Mouse (Mus musculus): ENCODE results near the gene Agbl1. TPM values are rescaled to one million over a fixed set of nuclear protein-coding genes. Genes with fewer than 3 reads are reported as not detected.
"Not testable (repeated sequence)": the region's sequence is repeated elsewhere in the genome, so short reads cannot be mapped to it uniquely, and the experiment has no call there.

Gene Agbl1
- polyA plus RNA-seq, 1 experiment from 2014 or later: not detected

- Histone ChIP-seq H3K4me1 (replicated peaks) (no peaks in the 10 kb centered on the region), H3K4me2 (no peak overlapping the region), H3K27ac (no peak overlapping the region), H3K9ac (no peak overlapping the region), H3K27me3 (no peaks in the 10 kb centered on the region), H3K36me3 (no peaks in the 10 kb centered on the region), H3K9me3 (no peaks in the 10 kb centered on the region), H3K4me3 (no peak overlapping the region)
- WGBS: 93% methylated on average over 5 of the region's 5 CpGs
- no peak for ATAC-seq (ENCODE audit: low FRiP score)
Observed at GRCm38 (mm10) chr7:76661072-76661471, 431.4 kb downstream of the Agbl1 start.

GRCm38 (mm10) chr7:76674856-76675255 is 445.2 kb downstream of the Agbl1 start:
- 42% methylated on average over 3 of the region's 3 CpGs for WGBS
- ATAC-seq (ENCODE audit: low FRiP score): no peak
- Histone ChIP-seq H3K27ac (no peak overlapping the region), H3K4me1 (replicated peaks) (no peaks in the 10 kb centered on the region), H3K27me3 (no peaks in the 10 kb centered on the region), H3K36me3 (no peaks in the 10 kb centered on the region), H3K9ac (no peak overlapping the region), H3K9me3 (no peaks in the 10 kb centered on the region), H3K4me3 (no peak overlapping the region), H3K4me2 (no peak overlapping the region)

- Histone ChIP-seq H3K27me3 (no peaks in the 10 kb centered on the region), H3K4me3 (no peak overlapping the region), H3K9me3 (no peaks in the 10 kb centered on the region), H3K36me3 (no peaks in the 10 kb centered on the region), H3K4me1 (replicated peaks) (no peaks in the 10 kb centered on the region), H3K4me2 (no peak overlapping the region), H3K9ac (no peak overlapping the region), H3K27ac (no peak overlapping the region)
- no peak for ATAC-seq (ENCODE audit: low FRiP score)
- WGBS: 76% methylated on average over 1 of the region's 1 CpGs
Observed at GRCm38 (mm10) chr7:76701224-76701623, 471.5 kb downstream of the Agbl1 start.

GRCm38 (mm10) chr7:76732220-76732619 is 502.5 kb downstream of the Agbl1 start:
- H3K36me3 ChIP-seq, H3K9me3 ChIP-seq: not testable (repeated sequence)
- 89% methylated on average over 7 of the region's 7 CpGs for WGBS

DNA sequence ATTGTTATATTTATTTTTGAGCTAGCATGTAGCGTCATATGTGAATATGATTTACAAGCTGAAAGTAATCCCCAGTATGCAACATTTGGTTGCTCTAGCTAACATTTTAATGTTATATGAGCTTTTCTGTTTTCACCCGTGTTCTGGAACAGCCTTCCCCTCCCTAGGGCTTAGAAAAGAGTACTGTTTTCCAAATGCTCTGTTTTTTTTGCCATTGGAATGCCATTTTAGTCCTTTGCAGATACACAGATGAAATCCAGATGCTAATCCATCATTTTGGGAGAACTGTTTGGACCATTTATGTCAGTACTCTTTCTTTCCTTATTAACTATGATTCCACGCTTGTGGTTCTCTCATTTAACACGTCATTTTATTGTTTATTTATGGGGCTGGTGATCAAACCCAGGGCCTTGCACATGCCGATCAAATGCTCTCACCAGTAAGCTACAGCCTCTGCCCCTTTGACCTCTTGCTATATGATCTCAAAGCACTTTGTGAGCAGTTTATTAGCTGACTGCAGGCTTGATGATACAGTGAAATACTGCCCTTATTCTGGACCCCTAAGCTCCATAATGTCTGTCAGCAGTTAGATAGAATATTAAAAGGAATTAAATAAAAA is 547.7 kb downstream of the Agbl1 start:
- no peak overlapping the region for H3K27ac ChIP-seq
- H3K4me1 ChIP-seq (replicated peaks): peaks cover 9% of the 10 kb centered on the region
- H3K9ac ChIP-seq: no peak overlapping the region
- no peaks in the 10 kb centered on the region for H3K9me3 ChIP-seq
- no peak overlapping the region for H3K4me2 ChIP-seq
- no peak overlapping the region for H3K4me3 ChIP-seq
- H3K36me3 ChIP-seq: no peaks in the 10 kb centered on the region
- 42% methylated on average over 5 of the region's 5 CpGs for WGBS
- no peak for ATAC-seq (ENCODE audit: low FRiP score)
- H3K27me3 ChIP-seq: no peaks in the 10 kb centered on the region

More at GRCm38 (mm10) chr7:76732220-76732619, 502.5 kb downstream of the Agbl1 start:
- not testable (repeated sequence) for H3K9ac ChIP-seq; H3K4me3 ChIP-seq; H3K27me3 ChIP-seq; H3K27ac ChIP-seq; H3K4me1 ChIP-seq (replicated peaks); ATAC-seq (ENCODE audit: low FRiP score); H3K4me2 ChIP-seq

- no peak overlapping the region for H3K4me2 ChIP-seq
- no peak for ATAC-seq (ENCODE audit: low FRiP score)
- no peaks in the 10 kb centered on the region for H3K9me3 ChIP-seq
- H3K4me1 ChIP-seq (replicated peaks): peaks cover 9% of the 10 kb centered on the region
- H3K4me3 ChIP-seq: no peak overlapping the region
- H3K9ac ChIP-seq: no peak overlapping the region
- no peaks in the 10 kb centered on the region for H3K36me3 ChIP-seq
- no peaks in the 10 kb centered on the region for H3K27me3 ChIP-seq
- H3K27ac ChIP-seq: no peak overlapping the region
- WGBS: 86% methylated on average over 4 of the region's 4 CpGs
Observed at GRCm38 (mm10) chr7:76780446-76780845, 550.8 kb downstream of the Agbl1 start.

GRCm38 (mm10) chr7:76788561-76789306 is 559.0 kb downstream of the Agbl1 start:
- Histone ChIP-seq H3K36me3 (no peaks in the 10 kb centered on the region), H3K27ac (no peak overlapping the region), H3K4me2 (no peak overlapping the region), H3K27me3 (no peaks in the 10 kb centered on the region), H3K4me1 (replicated peaks) (0 out of 2 replicates have a peak, but pooled peaks cover 4% of the 10 kb centered on the region), H3K9me3 (no peaks in the 10 kb centered on the region), H3K9ac (no peak overlapping the region), H3K4me3 (no peak overlapping the region)
- no peak for ATAC-seq (ENCODE audit: low FRiP score)
- WGBS: 5% methylated on average over 1 of the region's 1 CpGs

- H3K9me3 ChIP-seq: no peaks in the 10 kb centered on the region
- H3K27me3 ChIP-seq: no peaks in the 10 kb centered on the region
- H3K9ac ChIP-seq: no peak overlapping the region
- no peak for ATAC-seq (ENCODE audit: low FRiP score)
- no peak overlapping the region for H3K27ac ChIP-seq
- 63% methylated on average over 2 of the region's 2 CpGs for WGBS
- no peak overlapping the region for H3K4me2 ChIP-seq
- no peaks in the 10 kb centered on the region for H3K36me3 ChIP-seq
- H3K4me3 ChIP-seq: no peak overlapping the region
- H3K4me1 ChIP-seq (replicated peaks): 0 out of 2 replicates have a peak, but pooled peaks cover 4% of the 10 kb centered on the region
Observed at GRCm38 (mm10) chr7:76790041-76790440, 560.4 kb downstream of the Agbl1 start.

DNA sequence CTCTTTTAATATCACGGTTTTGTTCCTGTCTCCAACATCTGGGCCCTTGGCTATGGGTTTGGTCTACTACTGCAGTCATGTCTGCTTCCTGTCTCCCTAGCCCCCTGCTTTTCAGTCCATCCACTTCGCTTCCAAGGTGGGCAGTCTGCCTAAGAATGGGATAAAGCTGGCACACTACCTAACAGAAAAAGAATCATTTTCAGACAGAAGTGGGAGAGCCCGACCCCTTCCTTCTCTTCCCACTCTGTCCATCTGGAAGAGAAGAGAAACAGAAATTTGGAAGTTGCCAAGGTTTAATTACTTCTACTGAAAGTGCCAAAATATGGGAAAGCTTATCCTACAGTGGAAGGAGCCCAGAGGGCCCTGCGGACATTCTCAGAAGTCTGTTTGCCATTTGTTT is 561.6 kb downstream of the Agbl1 start:
- 93% methylated on average over 4 of the region's 4 CpGs for WGBS
- Histone ChIP-seq H3K9ac (no peak overlapping the region), H3K9me3 (no peaks in the 10 kb centered on the region), H3K27me3 (no peaks in the 10 kb centered on the region), H3K36me3 (no peaks in the 10 kb centered on the region), H3K4me1 (replicated peaks) (0 out of 2 replicates have a peak, but pooled peaks cover 4% of the 10 kb centered on the region), H3K4me2 (no peak overlapping the region), H3K27ac (no peak overlapping the region), H3K4me3 (no peak overlapping the region)
- ATAC-seq (ENCODE audit: low FRiP score): no peak

DNA sequence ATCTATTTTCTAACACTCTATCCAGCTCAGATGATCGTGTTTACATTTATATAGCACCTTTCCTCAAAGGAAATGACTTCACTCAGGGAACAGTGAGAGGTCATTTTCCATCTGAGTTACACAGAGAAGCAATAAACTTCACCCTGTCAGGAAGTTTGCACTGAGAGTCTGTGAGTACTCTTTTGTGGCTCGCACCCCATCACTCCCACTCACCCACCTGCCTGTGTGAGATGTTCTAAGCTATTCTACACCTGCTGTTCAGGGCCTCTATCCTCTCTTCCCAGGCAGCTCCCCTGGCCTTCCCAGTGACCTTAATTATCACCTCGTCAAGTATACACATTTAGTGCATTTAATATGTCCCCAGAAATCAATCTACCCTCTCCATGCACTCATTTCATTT is 580.3 kb downstream of the Agbl1 start:
- H3K27me3 ChIP-seq: no peaks in the 10 kb centered on the region
- WGBS: 56% methylated on average over 3 of the region's 3 CpGs
- no peaks in the 10 kb centered on the region for H3K36me3 ChIP-seq
- no peak overlapping the region for H3K27ac ChIP-seq
- no peak overlapping the region for H3K4me2 ChIP-seq
- H3K4me1 ChIP-seq (replicated peaks): no peaks in the 10 kb centered on the region
- no peak overlapping the region for H3K4me3 ChIP-seq
- H3K9ac ChIP-seq: no peak overlapping the region
- no peaks in the 10 kb centered on the region for H3K9me3 ChIP-seq
- no peak for ATAC-seq (ENCODE audit: low FRiP score)

DNA sequence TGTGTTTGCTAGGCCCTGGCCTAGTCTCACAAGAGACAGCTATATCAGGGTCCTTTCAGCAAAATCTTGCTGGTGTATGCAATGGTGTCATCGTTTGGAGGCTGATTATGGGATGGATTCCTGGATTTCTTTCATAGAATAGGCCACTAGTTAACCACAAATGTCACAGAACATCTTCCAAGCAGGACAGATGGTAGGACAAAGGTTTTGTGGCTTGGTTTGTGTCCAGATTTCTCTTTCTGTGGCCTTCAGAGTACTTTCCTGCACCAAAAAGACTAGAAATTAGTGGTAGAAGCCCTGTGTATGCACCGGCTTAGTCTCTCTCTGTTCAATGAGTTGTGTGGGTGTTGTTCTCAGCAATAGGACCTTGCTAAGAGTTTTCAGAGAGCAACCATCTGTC is 590.9 kb downstream of the Agbl1 start:
- Histone ChIP-seq H3K36me3 (no peaks in the 10 kb centered on the region), H3K4me2 (no peak overlapping the region), H3K4me3 (no peak overlapping the region), H3K27me3 (no peaks in the 10 kb centered on the region), H3K9ac (no peak overlapping the region), H3K9me3 (no peaks in the 10 kb centered on the region), H3K27ac (no peak overlapping the region), H3K4me1 (replicated peaks) (no peaks in the 10 kb centered on the region)
- no peak for ATAC-seq (ENCODE audit: low FRiP score)
- WGBS: 88% methylated on average over 2 of the region's 2 CpGs

- Histone ChIP-seq H3K36me3 (no peaks in the 10 kb centered on the region), H3K27ac (no peak overlapping the region), H3K27me3 (no peaks in the 10 kb centered on the region), H3K4me3 (no peak overlapping the region), H3K9ac (no peak overlapping the region), H3K4me1 (replicated peaks) (no peaks in the 10 kb centered on the region), H3K9me3 (no peaks in the 10 kb centered on the region), H3K4me2 (no peak overlapping the region)
- 86% methylated on average over 3 of the region's 3 CpGs for WGBS
- no peak for ATAC-seq (ENCODE audit: low FRiP score)
Observed at GRCm38 (mm10) chr7:76842146-76842545, 612.5 kb downstream of the Agbl1 start.

All from hindbrain, embryonic 13.5 days (tissue).